Mouse (Mus musculus) midbrain, embryonic 13.5 days (tissue): ENCODE results near the gene Ankk1. TPM values are rescaled to one million over a fixed set of nuclear protein-coding genes. Genes with fewer than 3 reads are reported as not detected.

Experiments used
- ATAC-seq: fragments of 200-750 bp; cut with Nextera tagmentation; 2 replicates; pipeline ENCODE4 v1.8.0; 2017; ENCODE audit warnings: mild to moderate bottlenecking, moderate TSS enrichment, moderate library complexity
- H3K27ac ChIP-seq: fragments of 300-500 bp; sonication (generic); 2 replicates; pipeline ENCODE4 v1.5.1; 2015; ENCODE audit warnings: inconsistent platforms, mild to moderate bottlenecking, moderate library complexity
- H3K27me3 ChIP-seq: fragments of 300-500 bp; sonication (generic); 2 replicates; pipeline ENCODE4 v1.6.1; 2015; ENCODE audit warnings: mild to moderate bottlenecking, inconsistent platforms
- H3K36me3 ChIP-seq: fragments of 300-500 bp; sonication (generic); 2 replicates; pipeline ENCODE4 v1.6.1; 2015; ENCODE audit warnings: mild to moderate bottlenecking, inconsistent platforms
- H3K4me1 ChIP-seq: fragments of 300-500 bp; sonication (generic); replicated peaks from 2 replicates; pipeline ENCODE4 v1.6.1; 2015; ENCODE audit warnings: inconsistent platforms
- H3K4me2 ChIP-seq: fragments of 300-500 bp; sonication (generic); replicated peaks from 2 replicates; pipeline ENCODE4 v1.6.1; 2015; ENCODE audit warnings: moderate library complexity, mild to moderate bottlenecking, inconsistent platforms
- H3K4me3 ChIP-seq: fragments of 300-500 bp; sonication (generic); replicated peaks from 2 replicates; pipeline ENCODE4 v1.5.1; 2015; ENCODE audit warnings: mild to moderate bottlenecking, inconsistent platforms
- H3K9ac ChIP-seq: fragments of 300-500 bp; sonication (generic); replicated peaks from 2 replicates; pipeline ENCODE4 v1.6.1; 2015; ENCODE audit warnings: mild to moderate bottlenecking, inconsistent platforms
- H3K9me3 ChIP-seq: fragments of 300-500 bp; sonication (generic); 2 replicates; pipeline ENCODE4 v1.6.1; 2016; ENCODE audit warnings: mild to moderate bottlenecking, inconsistent platforms
- WGBS: fragments of 180-500 bp; shearing (Covaris S2); methylation state at CpG from one replicate; pipeline ENCODE4 v1.1.7; 2015; 5-methylcytosine and 5-hydroxymethylcytosine counted together
- polyA plus RNA-seq: library from polyadenylated mRNA; unstranded; fragments of >200 nt; fragmentation: Nextera tagmentation; extraction: Ambion mirVana; gene quantifications from 2 replicates; pipeline ENCODE4 v1.2.1, GENCODE M21; 2015

Ankk1 gene
- polyA plus RNA-seq, 1 experiment from 2014 or later, result not detected

GRCm38 (mm10) chr9:49403711-49404110 is 23.1 kb downstream of the Ankk1 start:
- Histone ChIP-seq H3K4me1 (no peaks in the 10 kb centered on the region), H3K27ac (no peak overlapping the region), H3K36me3 (no peaks in the 10 kb centered on the region), H3K27me3 (no peaks in the 10 kb centered on the region), H3K9ac (no peak overlapping the region), H3K4me2 (no peak overlapping the region), H3K4me3 (no peak overlapping the region), H3K9me3 (no peaks in the 10 kb centered on the region)
- WGBS, result 77% methylated on average over 2 of the region's 2 CpGs
- no peak for ATAC-seq

GRCm38 (mm10) chr9:49396006-49396405 is 30.8 kb downstream of the Ankk1 start:
- ATAC-seq, result no peak
- Histone ChIP-seq H3K4me2 (no peak overlapping the region), H3K4me1 (no peaks in the 10 kb centered on the region), H3K27ac (no peak overlapping the region), H3K4me3 (no peak overlapping the region), H3K27me3 (no peaks in the 10 kb centered on the region), H3K9ac (no peak overlapping the region), H3K9me3 (no peaks in the 10 kb centered on the region), H3K36me3 (no peaks in the 10 kb centered on the region)

- no peak overlapping the region for H3K4me3 ChIP-seq
- no peaks in the 10 kb centered on the region for H3K36me3 ChIP-seq
- no peaks in the 10 kb centered on the region for H3K27me3 ChIP-seq
- ATAC-seq, result no peak
- no peak overlapping the region for H3K4me2 ChIP-seq
- H3K4me1 ChIP-seq, result no peaks in the 10 kb centered on the region
- H3K27ac ChIP-seq, result no peak overlapping the region
- no peaks in the 10 kb centered on the region for H3K9me3 ChIP-seq
- H3K9ac ChIP-seq, result no peak overlapping the region
- 69% methylated on average over 2 of the region's 2 CpGs for WGBS
Measured at GRCm38 (mm10) chr9:49392242-49392641, 34.6 kb downstream of the Ankk1 start.

GRCm38 (mm10) chr9:49386119-49386518 is 40.7 kb downstream of the Ankk1 start:
- WGBS, result 31% methylated on average over 11 of the region's 11 CpGs
- no peaks in the 10 kb centered on the region for H3K27me3 ChIP-seq
- peaks cover 14% of the 10 kb centered on the region for H3K4me1 ChIP-seq
- no peaks in the 10 kb centered on the region for H3K36me3 ChIP-seq
- no peak overlapping the region for H3K9ac ChIP-seq
- peak; percentile 58 for ATAC-seq
- no peaks in the 10 kb centered on the region for H3K9me3 ChIP-seq
- no peak overlapping the region for H3K4me3 ChIP-seq
- no peak overlapping the region for H3K27ac ChIP-seq
- no peak overlapping the region for H3K4me2 ChIP-seq

GRCm38 (mm10) chr9:49385301-49385700 is 41.5 kb downstream of the Ankk1 start:
- Histone ChIP-seq H3K27me3 (no peaks in the 10 kb centered on the region), H3K9ac (no peak overlapping the region), H3K4me3 (no peak overlapping the region), H3K27ac (no peak overlapping the region), H3K36me3 (no peaks in the 10 kb centered on the region), H3K9me3 (no peaks in the 10 kb centered on the region), H3K4me1 (peaks cover 14% of the 10 kb centered on the region), H3K4me2 (no peak overlapping the region)
- 57% methylated on average over 7 of the region's 7 CpGs for WGBS
- no peak for ATAC-seq

- H3K36me3 ChIP-seq, result no peaks in the 10 kb centered on the region
- no peak overlapping the region for H3K4me2 ChIP-seq
- no peak overlapping the region for H3K27ac ChIP-seq
- no peak for ATAC-seq
- H3K27me3 ChIP-seq, result no peaks in the 10 kb centered on the region
- H3K9me3 ChIP-seq, result no peaks in the 10 kb centered on the region
- 91% methylated on average over 6 of the region's 6 CpGs for WGBS
- peaks cover 14% of the 10 kb centered on the region for H3K4me1 ChIP-seq
- no peak overlapping the region for H3K9ac ChIP-seq
- no peak overlapping the region for H3K4me3 ChIP-seq
Measured at GRCm38 (mm10) chr9:49384855-49385254, 42.0 kb downstream of the Ankk1 start.

GRCm38 (mm10) chr9:49384041-49384440 is 42.8 kb downstream of the Ankk1 start:
- ATAC-seq, result peak; percentile 48; the same call in 1 of the 2 replicates

GRCm38 (mm10) chr9:49379962-49380361 is 46.9 kb downstream of the Ankk1 start:
- no peaks in the 10 kb centered on the region for H3K36me3 ChIP-seq
- no peak for ATAC-seq
- peaks cover 9% of the 10 kb centered on the region for H3K4me1 ChIP-seq
- no peak overlapping the region for H3K27ac ChIP-seq
- WGBS, result 94% methylated on average over 4 of the region's 4 CpGs
- no peaks in the 10 kb centered on the region for H3K27me3 ChIP-seq
- no peak overlapping the region for H3K4me3 ChIP-seq
- no peaks in the 10 kb centered on the region for H3K9me3 ChIP-seq
- no peak overlapping the region for H3K9ac ChIP-seq
- no peak overlapping the region for H3K4me2 ChIP-seq

More at GRCm38 (mm10) chr9:49384041-49384440, 42.8 kb downstream of the Ankk1 start:
- H3K4me2 ChIP-seq, result no peak overlapping the region
- no peaks in the 10 kb centered on the region for H3K36me3 ChIP-seq
- H3K4me1 ChIP-seq, result peaks cover 14% of the 10 kb centered on the region
- no peaks in the 10 kb centered on the region for H3K9me3 ChIP-seq
- no peaks in the 10 kb centered on the region for H3K27me3 ChIP-seq
- no peak overlapping the region for H3K9ac ChIP-seq
- H3K27ac ChIP-seq, result no peak overlapping the region
- 11% methylated on average over 3 of the region's 3 CpGs for WGBS
- H3K4me3 ChIP-seq, result no peak overlapping the region

- Histone ChIP-seq H3K27ac (no peak overlapping the region), H3K9ac (no peak overlapping the region), H3K36me3 (no peaks in the 10 kb centered on the region), H3K4me3 (no peak overlapping the region), H3K4me1 (no peaks in the 10 kb centered on the region), H3K27me3 (no peaks in the 10 kb centered on the region), H3K9me3 (no peaks in the 10 kb centered on the region), H3K4me2 (no peak overlapping the region)
- ATAC-seq, result no peak
- 94% methylated on average over 2 of the region's 2 CpGs for WGBS
Measured at GRCm38 (mm10) chr9:49373946-49374345, 52.9 kb downstream of the Ankk1 start.

- no peaks in the 10 kb centered on the region for H3K9me3 ChIP-seq
- no peak overlapping the region for H3K4me2 ChIP-seq
- H3K4me3 ChIP-seq, result no peak overlapping the region
- no peaks in the 10 kb centered on the region for H3K36me3 ChIP-seq
- H3K9ac ChIP-seq, result no peak overlapping the region
- H3K27ac ChIP-seq, result no peak overlapping the region
- no peaks in the 10 kb centered on the region for H3K27me3 ChIP-seq
- WGBS, result 32% methylated on average over 5 of the region's 5 CpGs
- H3K4me1 ChIP-seq, result peaks cover 7% of the 10 kb centered on the region; the same call in 1 of the 2 replicates
- no peak for ATAC-seq
Measured at GRCm38 (mm10) chr9:49365763-49366162, 61.1 kb downstream of the Ankk1 start.

Other genes starting within 250 kb of the Ankk1 start
- not detected in 2 replicates for gene Gm4894, start 176.5 kb downstream of the Ankk1 start, polyA plus RNA-seq
- 1.9 and 2.4 TPM in 2 replicates for gene Drd2, start 86.4 kb downstream of the Ankk1 start, polyA plus RNA-seq
- gene Ttc12, start 59.2 kb upstream of the Ankk1 start, polyA plus RNA-seq, result 1.8 and 1.9 TPM in 2 replicates